Mouse (Mus musculus) left cerebral cortex, postnatal 14 days (tissue): ENCODE measurements around the gene Tmem207. TPM values are rescaled to one million over a fixed set of nuclear protein-coding genes. Genes with fewer than 3 reads are reported as not detected.
A peak's percentile ranks its signal among the peaks of the same experiment; 100 is the strongest.
"Not testable (repeated sequence)": the region's sequence is repeated elsewhere in the genome, so short reads cannot be mapped to it uniquely, and the experiment has no call there.

ENCODE experiments used
- DNase-seq, 2 experiments: peaks; one replicate each; pipeline ENCODE4 v3.0.0; 2021 to 2022; ENCODE audit warnings: low spot score in 2 of 2, mixed read lengths in 1 of 2
- intact Hi-C: fragments of 180-260 bp; cut with DNase I; formaldehyde crosslinking; loops from one replicate; pipeline ENCODE4 v1.15.1; 2025
- long read RNA-seq, 2 experiments: library from polyadenylated mRNA; stranded (forward); transcript quantifications; one replicate each; pipeline ENCODE4 v2.0.0; 2021
- total RNA-seq, 2 experiments: library from RNA; stranded (reverse); gene quantifications; 2 replicates each; pipeline ENCODE4 v1.2.3; 2021

The Tmem207 gene
- total RNA-seq, result not detected
- long read RNA-seq, experiment 1, result 0 reads
- long read RNA-seq, experiment 2, result 0 reads

GRCm38 (mm10) chr16:26526669-26527068, at the start of gene Tmem207:
Gene Tmem207 (minus strand): TSS chr16:26526769.
- intact Hi-C loops, result no loop called here

GRCm38 (mm10) chr16:26574173-26574572, 47.6 kb upstream of the Tmem207 start:
- DNase-seq, result no peak
- intact Hi-C loops, result no loop called here

More at GRCm38 (mm10) chr16:26526669-26527068, at the start of gene Tmem207:
- DNase-seq, result no peak

- no peak for DNase-seq
- intact Hi-C loops, result no loop called here
Observed at GRCm38 (mm10) chr16:26571836-26572235, 45.3 kb upstream of the Tmem207 start.

- intact Hi-C loops, result no loop called here
- DNase-seq, result no peak
Observed at GRCm38 (mm10) chr16:26569387-26569978, 42.9 kb upstream of the Tmem207 start.

- intact Hi-C loops, result no loop called here
- DNase-seq, result no peak
Observed at GRCm38 (mm10) chr16:26562771-26563170, 36.2 kb upstream of the Tmem207 start.

- intact Hi-C loops, result no loop called here
- no peak for DNase-seq
Observed at GRCm38 (mm10) chr16:26561743-26562142, 35.2 kb upstream of the Tmem207 start.

GRCm38 (mm10) chr16:26558797-26559196, 32.2 kb upstream of the Tmem207 start:
- DNase-seq, result no peak
- intact Hi-C loops, result no loop called here

- intact Hi-C loops, result no loop called here
- no peak for DNase-seq
Observed at GRCm38 (mm10) chr16:26552234-26552633, 25.7 kb upstream of the Tmem207 start.

GRCm38 (mm10) chr16:26549221-26549620, 22.7 kb upstream of the Tmem207 start:
- intact Hi-C loops, result no loop called here
- peak; percentile 7 to 27 for DNase-seq

- no peak for DNase-seq
- intact Hi-C loops, result no loop called here
Observed at GRCm38 (mm10) chr16:26546879-26547206, 20.3 kb upstream of the Tmem207 start.

GRCm38 (mm10) chr16:26546170-26546878, 19.8 kb upstream of the Tmem207 start:
- DNase-seq, result no peak
- intact Hi-C loops, result no loop called here

GRCm38 (mm10) chr16:26532287-26532686, 5.7 kb upstream of the Tmem207 start:
- DNase-seq, result no peak
- intact Hi-C loops, result no loop called here

GRCm38 (mm10) chr16:26530451-26530850, 3.9 kb upstream of the Tmem207 start:
- no peak for DNase-seq
- intact Hi-C loops, result no loop called here

GRCm38 (mm10) chr16:26527931-26528666, 1.5 kb upstream of the Tmem207 start:
- intact Hi-C loops, result no loop called here
- DNase-seq, result peak; percentile 9 to 42

GRCm38 (mm10) chr16:26525832-26526231, 737 bp downstream of the Tmem207 start:
- intact Hi-C loops, result no loop called here
- DNase-seq, result no peak

GRCm38 (mm10) chr16:26519596-26519995, 7.0 kb downstream of the Tmem207 start:
- DNase-seq, result peak; percentile 11 to 42
- intact Hi-C loops, result no loop called here

GRCm38 (mm10) chr16:26504961-26505360, 21.6 kb downstream of the Tmem207 start:
- DNase-seq, result no peak
- intact Hi-C loops, result no loop called here

- no peak for DNase-seq
- intact Hi-C loops, result no loop called here
Observed at GRCm38 (mm10) chr16:26500738-26501137, 25.8 kb downstream of the Tmem207 start.

GRCm38 (mm10) chr16:26499705-26500104, 26.9 kb downstream of the Tmem207 start:
- intact Hi-C loops, result loop anchor here (5.0 kb wide), 1 partner anchor 267 kb away; no protein-coding TSS in a partner anchor
- not testable (repeated sequence) for DNase-seq

GRCm38 (mm10) chr16:26495721-26496120, 30.8 kb downstream of the Tmem207 start:
- intact Hi-C loops, result loop anchor here (5.0 kb wide), 1 partner anchor 263 kb away; no protein-coding TSS in a partner anchor
- DNase-seq, result peak; percentile 8 to 34
